Mouse (Mus musculus) thymus, adult 18-20 months (tissue): ENCODE measurements at regions not wholly inside any gene's neighbourhood (a gene's known extent, or its start where the extent isn't known, plus 50 kb on each side); places are given as distances from the start of the nearest gene placed in this dataset.
"Not testable (repeated sequence)": the region's sequence is repeated elsewhere in the genome, so short reads cannot be mapped to it uniquely, and the experiment has no call there.

ENCODE experiments used
- DNase-seq, 2 experiments: peaks; one replicate each; pipeline ENCODE4 v3.0.0; 2022; ENCODE audit warnings: mixed read lengths in 2 of 2

DNA sequence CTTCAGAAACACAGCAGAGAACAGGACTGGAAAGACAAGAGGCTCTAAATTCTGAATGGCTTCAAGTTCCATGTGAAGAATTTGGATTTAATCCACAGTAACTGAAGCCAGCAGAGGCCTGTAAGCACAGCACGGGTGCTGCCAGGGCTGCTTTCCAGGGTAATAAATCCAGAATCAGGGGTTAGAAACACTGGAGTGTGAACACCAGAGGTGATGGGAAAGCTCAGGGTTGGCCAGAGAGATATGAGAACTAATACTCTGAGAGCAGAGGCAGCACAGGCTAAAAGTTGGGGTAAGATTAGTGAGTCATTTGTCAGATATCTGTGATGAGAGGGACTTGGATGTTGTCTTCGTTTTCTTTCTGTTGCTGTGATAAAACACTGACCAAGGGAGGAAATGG is 153.6 kb upstream of the Tmc3 start:
- no peak for DNase-seq

DNA sequence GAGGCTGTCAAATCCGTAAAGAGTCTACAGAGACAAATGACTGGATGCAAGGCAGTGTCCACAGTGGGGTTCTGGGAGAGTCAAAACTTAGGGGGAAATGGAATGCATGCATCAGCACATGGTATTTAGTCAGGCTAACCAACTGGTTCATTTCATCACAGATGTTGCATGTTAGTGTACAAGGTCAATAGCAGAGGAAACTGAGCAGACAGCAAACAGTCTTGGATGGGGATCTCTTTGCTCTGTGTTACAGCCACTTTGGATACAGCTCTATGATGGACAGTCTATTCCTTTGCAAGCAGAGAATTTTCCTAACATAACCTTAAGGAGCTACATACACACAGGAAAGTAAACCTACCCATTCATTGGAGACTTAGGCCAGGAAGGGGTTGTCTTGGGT is 151.9 kb upstream of the Tmc3 start:
- DNase-seq = no peak

DNA sequence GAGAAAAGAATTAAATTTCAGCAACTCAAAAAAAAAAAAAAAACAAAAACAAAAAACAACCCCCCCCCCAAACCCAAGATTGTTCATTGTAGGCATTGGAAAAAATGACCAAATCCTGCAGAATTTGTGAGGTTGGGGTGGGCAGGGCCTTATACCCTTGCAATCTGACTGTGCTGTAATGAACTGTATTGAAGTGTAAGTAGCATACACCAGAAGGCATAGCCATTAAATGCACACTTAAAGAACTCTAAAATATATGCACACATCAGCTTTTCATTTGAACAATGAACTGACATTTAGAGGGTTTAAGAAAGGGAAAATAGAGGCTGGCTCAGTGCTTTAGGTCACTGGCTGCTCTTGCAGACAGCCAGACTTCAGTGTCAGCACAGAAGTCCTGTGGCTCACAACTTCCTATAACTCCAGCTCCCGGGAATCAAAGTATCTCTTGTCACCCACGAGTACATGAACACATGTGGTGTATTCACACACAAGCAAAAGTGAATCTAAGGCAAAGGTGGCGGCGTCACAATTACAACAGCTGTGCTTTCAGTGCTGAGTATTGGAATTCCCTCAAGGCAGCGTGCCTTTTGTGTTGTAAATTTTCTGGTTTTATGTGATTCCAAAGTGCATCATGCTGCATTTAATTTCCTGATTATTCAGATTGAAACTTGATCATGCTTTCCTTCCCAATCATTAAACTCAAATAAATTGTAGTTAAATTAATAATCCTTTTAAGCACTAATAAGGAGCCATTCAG is 150.6 kb upstream of the Tmc3 start:
- DNase-seq = no peak

DNA sequence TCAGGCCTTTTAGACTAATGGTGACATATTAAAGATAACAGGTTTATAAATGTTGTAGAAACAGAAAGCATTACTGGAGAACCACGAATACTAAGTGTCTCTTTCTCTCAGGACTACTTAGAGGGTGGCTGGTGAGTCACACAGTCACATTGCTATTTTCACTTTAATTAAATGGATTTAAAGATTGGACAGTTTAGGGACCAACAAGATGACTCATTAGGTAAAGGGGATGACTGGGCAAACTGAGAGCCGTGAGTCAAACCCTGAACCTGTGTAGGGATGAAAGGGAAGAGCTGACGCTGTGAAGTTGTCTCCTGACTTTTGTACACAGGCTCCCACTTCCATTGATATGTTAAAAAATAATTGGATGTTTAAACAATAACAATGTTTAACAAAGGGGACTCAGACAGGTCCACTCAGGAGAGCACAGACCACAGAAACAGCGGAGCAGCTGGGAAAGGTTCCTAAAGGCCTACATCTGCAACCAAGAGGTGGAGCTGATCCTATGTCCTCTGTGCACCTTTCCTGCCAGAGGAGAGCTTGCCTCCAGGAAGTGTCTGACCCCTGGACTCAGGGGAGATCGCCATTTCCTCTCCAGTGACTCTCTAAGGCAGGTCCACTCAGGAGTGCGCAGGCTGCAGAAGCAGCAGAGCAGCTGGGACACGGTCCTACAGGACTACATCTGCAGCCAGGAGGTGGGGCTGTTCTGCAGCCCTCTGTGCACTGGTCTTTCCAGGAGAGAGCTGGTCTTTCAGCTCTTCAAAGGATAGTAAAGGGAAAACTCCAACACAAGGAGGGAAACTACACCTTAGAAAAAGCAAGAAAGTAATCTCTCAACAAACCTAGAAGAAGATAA is 146.0 kb upstream of the Tmc3 start:
- DNase-seq = no peak

DNA sequence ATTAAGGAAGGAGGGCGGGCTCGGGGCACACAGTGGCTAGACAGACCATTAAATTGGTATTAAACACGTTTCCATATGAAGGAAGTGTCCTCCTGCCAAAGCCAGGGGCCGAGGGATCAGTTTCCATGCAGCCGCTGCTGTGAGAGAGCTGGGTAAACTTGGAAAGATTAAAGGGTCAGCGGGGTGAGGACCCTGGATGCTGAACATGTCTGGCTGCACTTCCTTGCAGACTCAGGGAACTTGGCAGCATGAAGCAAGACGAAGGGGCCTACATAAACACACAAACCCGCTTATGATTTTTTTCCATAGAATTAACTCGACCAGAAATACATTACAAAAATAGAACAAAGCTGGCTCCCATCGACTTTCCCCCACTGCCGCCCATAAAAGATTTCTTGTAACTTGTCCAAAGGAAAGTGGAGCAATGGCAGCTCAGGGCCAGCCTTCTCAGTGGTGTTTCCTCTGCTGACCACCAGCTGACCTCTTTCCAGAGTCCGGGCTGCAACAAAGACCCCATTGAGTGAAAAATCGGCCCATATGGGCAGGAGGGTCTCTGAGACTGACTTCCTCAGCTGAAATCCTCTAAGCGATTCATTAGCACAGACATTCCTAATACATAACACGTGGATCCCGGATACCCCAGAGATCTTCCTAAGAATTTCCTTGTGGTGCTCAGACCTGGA is 141.0 kb upstream of the Tmc3 start:
- no peak for DNase-seq

DNA sequence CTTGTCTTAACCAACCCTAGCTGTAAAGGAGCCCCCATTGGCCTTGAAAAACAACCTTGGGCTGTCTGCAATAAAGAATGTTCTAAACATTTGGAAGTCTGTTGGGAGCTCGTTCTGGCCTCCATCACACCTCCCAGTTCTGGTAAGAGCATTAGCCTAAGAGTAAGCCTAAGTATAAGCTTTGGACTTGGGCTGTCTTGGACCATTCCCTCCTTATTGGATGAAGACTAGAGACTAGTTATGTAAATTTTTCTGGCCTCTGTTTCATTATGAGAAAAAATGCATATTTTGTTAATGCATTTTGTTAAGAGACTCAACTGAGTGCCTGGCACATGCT is 140.5 kb upstream of the Tmc3 start:
- DNase-seq = no peak

- DNase-seq = no peak
These were observed 139.4 kb upstream of the Tmc3 start for GRCm38 (mm10) chr7:83445181-83445926.

- no peak for DNase-seq
These were observed 134.4 kb upstream of the Tmc3 start for GRCm38 (mm10) chr7:83450346-83450745.

DNA sequence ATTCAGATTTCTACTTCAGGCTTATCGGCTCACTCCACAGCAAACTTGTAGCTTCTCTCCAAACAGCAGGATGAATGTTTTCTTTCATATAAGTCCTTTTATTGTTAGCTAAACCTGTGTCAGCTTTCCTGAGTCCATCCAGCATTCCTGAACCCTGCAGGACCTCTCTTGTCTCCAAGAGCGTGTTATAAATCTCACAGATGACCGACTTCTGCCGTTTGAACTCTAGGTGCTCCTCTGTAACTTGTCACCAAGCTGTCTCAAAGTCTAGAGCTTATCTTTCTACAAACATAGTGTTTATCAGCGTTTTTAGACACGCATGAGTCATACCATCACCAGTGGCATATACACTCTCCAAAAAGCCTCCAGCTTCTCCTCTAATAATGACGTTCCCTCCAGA is 132.4 kb upstream of the Tmc3 start:
- no peak for DNase-seq

GRCm38 (mm10) chr7:83459520-83459919 is 125.2 kb upstream of the Tmc3 start:
- DNase-seq = no peak

- DNase-seq = no peak
These were observed 117.7 kb upstream of the Tmc3 start for GRCm38 (mm10) chr7:83467006-83467405.

DNA sequence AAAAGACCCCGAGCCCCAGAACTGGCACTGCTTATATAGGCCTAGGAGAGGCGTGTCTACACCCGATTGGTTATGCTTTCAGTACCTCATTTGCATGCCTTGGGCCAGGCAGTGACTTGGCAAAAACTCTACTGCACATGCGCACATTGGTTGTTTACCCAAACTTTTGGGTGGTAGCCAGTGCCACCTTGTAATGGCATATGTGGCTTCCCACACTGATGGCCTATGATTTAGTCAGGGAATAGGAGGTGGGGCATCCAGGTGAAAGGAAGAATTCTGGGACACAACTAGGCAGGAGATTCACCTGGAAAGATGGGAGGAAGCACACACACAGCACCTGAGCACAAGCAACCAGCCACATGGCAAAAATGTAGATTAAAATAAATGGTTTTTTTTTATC is 114.9 kb upstream of the Tmc3 start:
- not testable (repeated sequence) for DNase-seq

GRCm38 (mm10) chr7:83471111-83471510 is 113.6 kb upstream of the Tmc3 start:
- no peak for DNase-seq

- DNase-seq = no peak
These were observed 110.3 kb upstream of the Tmc3 start for GRCm38 (mm10) chr7:83474471-83474870.

GRCm38 (mm10) chr7:83474986-83475385 is 109.7 kb upstream of the Tmc3 start:
- no peak for DNase-seq

DNA sequence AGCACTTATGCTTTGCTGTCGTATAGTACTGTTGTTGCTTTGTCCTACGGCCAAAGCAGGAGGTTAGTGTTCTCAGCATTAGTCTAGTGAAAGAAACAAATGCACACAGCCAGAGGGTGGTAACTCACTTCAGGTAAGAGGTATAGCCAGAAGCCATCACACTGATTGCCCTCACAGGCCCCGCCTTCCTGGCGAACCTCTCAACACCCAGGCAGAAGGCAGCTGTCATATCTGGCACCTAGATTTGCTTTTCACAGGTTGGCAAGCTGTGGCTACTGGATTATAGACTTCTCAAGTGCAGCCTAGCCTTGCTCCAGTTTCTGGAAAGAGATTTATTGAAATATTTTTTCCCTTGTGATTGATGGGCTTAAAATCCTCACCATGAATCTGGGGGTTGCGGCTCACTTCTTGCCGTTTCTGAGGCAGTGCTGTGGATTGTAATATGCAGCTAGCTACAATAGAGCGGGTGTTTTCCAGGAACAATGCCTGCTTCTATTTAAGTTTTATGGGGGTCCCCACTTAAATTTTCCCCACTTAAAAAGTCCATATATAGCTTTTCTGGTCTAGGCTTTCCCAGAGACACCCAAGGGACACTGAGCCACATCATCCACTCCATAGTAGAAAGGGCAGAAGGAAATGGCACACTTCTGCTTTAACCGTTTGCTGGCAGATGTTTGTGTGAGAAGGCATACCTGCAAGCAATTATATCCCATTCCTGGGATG is 109.1 kb upstream of the Tmc3 start:
- DNase-seq = no peak

- DNase-seq = no peak
These were observed 108.6 kb upstream of the Tmc3 start for GRCm38 (mm10) chr7:83476161-83476495.

- DNase-seq = no peak
These were observed 107.9 kb upstream of the Tmc3 start for GRCm38 (mm10) chr7:83476861-83477260.

GRCm38 (mm10) chr7:83477661-83478121 is 107.0 kb upstream of the Tmc3 start:
- no peak for DNase-seq

DNA sequence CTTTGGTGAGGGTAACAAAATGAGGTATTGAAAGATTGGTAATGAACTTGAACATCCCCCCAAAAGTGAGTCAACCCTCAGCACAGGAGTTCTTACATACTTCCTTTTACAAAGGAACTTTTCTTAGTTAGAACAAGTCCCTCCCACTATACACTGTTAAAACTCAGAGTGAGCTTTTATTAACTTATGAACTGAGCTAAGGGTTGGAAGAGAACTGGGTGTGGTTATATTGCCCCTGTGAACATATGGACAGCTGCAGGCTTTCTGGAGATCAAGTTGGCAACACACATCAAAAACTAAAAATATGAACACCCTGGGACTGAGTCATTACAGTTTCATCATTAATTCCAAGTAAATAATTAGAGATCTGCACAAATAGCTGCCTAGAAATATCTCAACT is 103.1 kb upstream of the Tmc3 start:
- DNase-seq = no peak

DNA sequence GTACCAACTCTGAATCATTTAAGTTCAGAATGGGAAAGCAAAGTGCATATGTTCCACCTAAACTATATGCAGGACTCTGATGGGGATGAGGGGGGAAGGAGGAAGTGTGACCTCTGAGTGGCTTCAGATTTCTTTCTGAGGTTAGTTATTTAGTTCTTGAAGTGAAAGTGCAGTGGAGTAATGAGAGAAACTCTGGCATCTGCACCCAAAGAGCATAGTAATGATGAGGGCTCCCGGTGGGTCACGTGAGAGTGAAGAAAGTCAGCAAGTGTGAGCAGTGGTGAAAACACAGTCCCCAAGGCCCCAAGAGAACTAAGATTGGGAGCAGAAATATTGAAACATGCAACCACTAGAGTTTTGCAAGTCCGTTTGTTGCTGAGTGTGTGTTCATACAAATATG is 102.5 kb upstream of the Tmc3 start:
- DNase-seq = no peak

GRCm38 (mm10) chr7:83482671-83483304 is 101.9 kb upstream of the Tmc3 start:
- DNase-seq = no peak
